Mouse (Mus musculus) small intestine, adult 2 months (tissue): ENCODE results near the gene Pck1.

ENCODE experiments used
- CTCF ChIP-seq: fragments of 200-500 bp; IDR thresholded peaks from 2 replicates; pipeline ENCODE4 v1.5.1; 2012; ENCODE audit warnings: low read depth, mild to moderate bottlenecking, control low read depth, inconsistent platforms, low read length, moderate library complexity, mixed read lengths; ENCODE audit not compliant: insufficient replicate concordance, insufficient read length; ENCODE audit errors: extremely low read depth
- POLR2A ChIP-seq: fragments of 200-500 bp; IDR thresholded peaks from 2 replicates; pipeline ENCODE4 v1.6.1; 2012; ENCODE audit warnings: low read depth, mild to moderate bottlenecking, control low read depth, inconsistent platforms, low read length, moderate library complexity

DNA sequence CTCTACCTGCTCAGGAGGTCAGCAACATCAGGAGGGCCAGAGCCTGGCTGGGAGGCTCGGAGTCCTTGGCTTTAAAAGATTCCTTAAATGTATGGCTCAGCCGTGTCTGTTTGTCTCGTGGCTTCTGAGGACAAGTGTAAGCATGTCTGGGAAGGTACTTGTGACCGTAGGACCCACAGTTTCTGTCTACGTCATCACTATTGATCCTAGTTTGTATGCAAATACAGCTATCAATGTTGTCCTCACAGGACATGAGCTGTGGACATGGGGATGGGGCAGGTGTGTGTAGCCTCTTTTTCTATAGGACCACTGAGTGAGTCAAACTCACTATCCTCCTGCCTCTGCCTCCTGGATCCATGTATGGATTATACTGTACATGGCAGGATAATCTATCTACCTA lies 4.8 kb upstream of the Pck1 start:
- TF ChIP-seq POLR2A = no peak
- no peak for TF ChIP-seq CTCF
